Mouse (Mus musculus): ENCODE results near the gene Btrc. TPM values are rescaled to one million over a fixed set of nuclear protein-coding genes. Genes with fewer than 3 reads are reported as not detected.
A peak's percentile ranks its signal among the peaks of the same experiment; 100 is the strongest.

The Btrc gene
- polyA plus RNA-seq, 1 experiment = 11.2 TPM

DNA sequence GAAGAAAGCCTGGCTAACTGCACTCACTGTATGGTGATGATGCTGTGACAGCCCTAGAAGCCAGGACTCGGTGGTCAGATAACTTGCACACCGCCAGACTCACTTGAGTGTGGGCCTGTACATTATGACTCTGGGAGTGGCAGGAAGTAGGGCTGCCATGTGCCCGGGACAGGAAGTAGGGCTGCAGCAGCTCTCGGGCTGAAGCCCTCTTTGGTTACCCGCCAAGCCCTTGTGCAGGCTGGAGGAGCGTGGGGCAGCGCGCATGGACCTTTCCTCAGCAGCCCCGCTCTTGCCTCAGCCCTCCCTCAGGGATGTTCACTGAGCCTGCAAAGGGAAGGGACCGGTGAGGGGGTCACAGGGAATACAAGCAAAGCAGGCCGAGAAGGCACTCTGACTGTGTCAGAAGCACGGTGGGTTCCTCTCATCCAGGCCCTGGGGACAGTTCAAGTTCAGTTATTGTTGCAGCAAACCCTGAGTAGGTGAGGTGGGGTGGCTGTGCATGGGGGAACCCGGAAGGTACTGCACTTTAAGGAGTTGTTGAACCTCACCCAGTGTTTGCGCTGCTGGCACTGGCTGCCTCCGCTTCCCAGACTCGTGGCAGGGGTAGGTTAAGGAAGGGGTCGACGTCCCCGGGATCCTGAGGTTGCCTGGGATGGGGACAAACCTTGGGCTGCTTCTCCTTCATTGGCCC, 211.6 kb downstream of the Btrc start:
- TF ChIP-seq CTCF (IDR thresholded peaks at IDR 0.05; ENCODE audit: extremely low read depth, insufficient read depth, insufficient read length, insufficient replicate concordance) = no peak
- TF ChIP-seq POLR2A (IDR thresholded peaks at IDR 0.05; ENCODE audit: low read depth, low read length) = peak; percentile 59; the same call in 1 of the 2 replicates
- Histone ChIP-seq H3K27me3 (ENCODE audit: control insufficient read depth, insufficient read depth, low read length) (no peaks in the 10 kb centered on the region), H3K4me1 (ENCODE audit: control insufficient read depth, insufficient read depth, insufficient read length) (peaks cover 20% of the 10 kb centered on the region), H3K36me3 (ENCODE audit: control insufficient read depth, insufficient read depth, low read length) (peaks cover 4% of the 10 kb centered on the region; the same call in 1 of the 2 replicates), H3K27ac (ENCODE audit: insufficient read depth, low read length) (peak overlapping the region; percentile 90), H3K4me3 (ENCODE audit: extremely low read depth, insufficient read depth, insufficient read length) (peak overlapping the region; percentile 54)
- WGBS = 14% methylated on average over 19 of the region's 19 CpGs
- DNase-seq (ENCODE audit: low read depth in 1 of 2, low spot score in 2 of 2) = peak in 1 of 2 experiments; percentile 52

- 48% methylated on average over 8 of the region's 8 CpGs for WGBS
- peak overlapping the region; percentile 54; the same call in 1 of the 2 replicates for H3K4me3 ChIP-seq (ENCODE audit: extremely low read depth, insufficient read depth, insufficient read length)
- H3K4me1 ChIP-seq (ENCODE audit: control insufficient read depth, insufficient read depth, insufficient read length) = peaks cover 20% of the 10 kb centered on the region
- peak overlapping the region; percentile 90 for H3K27ac ChIP-seq (ENCODE audit: insufficient read depth, low read length)
- peaks cover 4% of the 10 kb centered on the region; the same call in 1 of the 2 replicates for H3K36me3 ChIP-seq (ENCODE audit: control insufficient read depth, insufficient read depth, low read length)
- TF ChIP-seq POLR2A (IDR thresholded peaks at IDR 0.05; ENCODE audit: low read depth, low read length) (no peak), CTCF (IDR thresholded peaks at IDR 0.05; ENCODE audit: extremely low read depth, insufficient read depth, insufficient read length, insufficient replicate concordance) (no peak)
- H3K27me3 ChIP-seq (ENCODE audit: control insufficient read depth, insufficient read depth, low read length) = no peaks in the 10 kb centered on the region
- DNase-seq (ENCODE audit: low read depth in 1 of 2, low spot score in 2 of 2) = no peak
Observed at GRCm38 (mm10) chr19:45575632-45576001, 212.1 kb downstream of the Btrc start.

GRCm38 (mm10) chr19:45577141-45577750, 213.7 kb downstream of the Btrc start:
- DNase-seq (ENCODE audit: low read depth in 1 of 2, low spot score in 2 of 2) = no peak
- peaks cover 20% of the 10 kb centered on the region for H3K4me1 ChIP-seq (ENCODE audit: control insufficient read depth, insufficient read depth, insufficient read length)
- TF ChIP-seq CTCF (IDR thresholded peaks at IDR 0.05; ENCODE audit: extremely low read depth, insufficient read depth, insufficient read length, insufficient replicate concordance) (no peak), POLR2A (IDR thresholded peaks at IDR 0.05; ENCODE audit: low read depth, low read length) (no peak)
- peak overlapping the region; percentile 56 for H3K27ac ChIP-seq (ENCODE audit: insufficient read depth, low read length)
- 26% methylated on average over 14 of the region's 14 CpGs for WGBS
- no peak overlapping the region; the same call in 1 of the 2 replicates for H3K4me3 ChIP-seq (ENCODE audit: extremely low read depth, insufficient read depth, insufficient read length)
- no peaks in the 10 kb centered on the region for H3K27me3 ChIP-seq (ENCODE audit: control insufficient read depth, insufficient read depth, low read length)
- peaks cover 4% of the 10 kb centered on the region; the same call in 1 of the 2 replicates for H3K36me3 ChIP-seq (ENCODE audit: control insufficient read depth, insufficient read depth, low read length)

DNA sequence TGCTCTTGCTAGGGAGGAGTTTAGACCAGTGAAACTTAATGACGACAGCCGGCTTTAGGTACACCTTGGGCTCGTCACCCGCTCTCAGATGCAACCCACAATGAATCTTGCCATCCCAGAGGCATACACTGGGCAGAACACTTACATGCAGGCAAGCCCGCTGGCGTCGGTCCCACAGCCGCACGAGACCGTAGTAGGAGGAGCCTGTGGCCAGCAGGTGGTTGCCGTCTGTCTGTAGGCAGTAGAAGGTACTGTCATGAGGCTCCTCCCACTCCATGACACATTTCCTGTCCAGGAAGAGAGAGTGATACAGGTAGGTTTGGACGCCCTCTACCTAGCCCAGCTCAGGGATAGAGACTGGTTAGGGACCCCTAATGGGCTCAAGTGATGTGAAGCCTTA, 215.4 kb downstream of the Btrc start:
- 78% methylated on average over 12 of the region's 12 CpGs for WGBS
- peaks cover 2% of the 10 kb centered on the region; the same call in 1 of the 2 replicates for H3K36me3 ChIP-seq (ENCODE audit: control insufficient read depth, insufficient read depth, low read length)
- peaks cover 20% of the 10 kb centered on the region for H3K4me1 ChIP-seq (ENCODE audit: control insufficient read depth, insufficient read depth, insufficient read length)
- TF ChIP-seq POLR2A (IDR thresholded peaks at IDR 0.05; ENCODE audit: low read depth, low read length) (no peak), CTCF (IDR thresholded peaks at IDR 0.05; ENCODE audit: extremely low read depth, insufficient read depth, insufficient read length, insufficient replicate concordance) (no peak)
- no peaks in the 10 kb centered on the region for H3K27me3 ChIP-seq (ENCODE audit: control insufficient read depth, insufficient read depth, low read length)
- H3K4me3 ChIP-seq (ENCODE audit: extremely low read depth, insufficient read depth, insufficient read length) = no peak overlapping the region
- DNase-seq (ENCODE audit: low read depth in 1 of 2, low spot score in 2 of 2) = no peak
- H3K27ac ChIP-seq (ENCODE audit: insufficient read depth, low read length) = no peak overlapping the region

- no peaks in the 10 kb centered on the region for H3K27me3 ChIP-seq (ENCODE audit: control insufficient read depth, insufficient read depth, low read length)
- H3K4me3 ChIP-seq (ENCODE audit: extremely low read depth, insufficient read depth, insufficient read length) = no peak overlapping the region
- no peak for TF ChIP-seq CTCF (IDR thresholded peaks at IDR 0.05; ENCODE audit: extremely low read depth, insufficient read depth, insufficient read length, insufficient replicate concordance)
- H3K4me1 ChIP-seq (ENCODE audit: control insufficient read depth, insufficient read depth, insufficient read length) = peaks cover 18% of the 10 kb centered on the region
- H3K27ac ChIP-seq (ENCODE audit: insufficient read depth, low read length) = no peak overlapping the region
- WGBS = 88% methylated on average over 7 of the region's 7 CpGs
- peaks cover 2% of the 10 kb centered on the region; the same call in 1 of the 2 replicates for H3K36me3 ChIP-seq (ENCODE audit: control insufficient read depth, insufficient read depth, low read length)
- DNase-seq (ENCODE audit: low read depth in 1 of 2, low spot score in 2 of 2) = no peak
Observed at GRCm38 (mm10) chr19:45579416-45579815, 215.9 kb downstream of the Btrc start.

Other genes starting within 250 kb of the Btrc start
- gene Tlx1, start 213.1 kb upstream of the Btrc start, polyA plus RNA-seq (2012; rRNA removed) = 37.3 and 51.1 TPM in 2 replicates
- not detected in 2 replicates for gene Lbx1, start 127.9 kb upstream of the Btrc start, polyA plus RNA-seq (2012; rRNA removed)
- 9.0 and 10.7 TPM in 2 replicates for gene Poll, start 196.8 kb downstream of the Btrc start, polyA plus RNA-seq (2012; rRNA removed)
- gene Gm17018, start 196.9 kb downstream of the Btrc start, polyA plus RNA-seq (2012; rRNA removed) = 2.3 and 5.5 TPM in 2 replicates

Data from spleen, adult 2 months (tissue).